Mouse (Mus musculus) CH12.LX (cell line): ENCODE results near the gene Fam173a. TPM values are rescaled to one million over a fixed set of nuclear protein-coding genes. Genes with fewer than 3 reads are reported as not detected.

ENCODE experiments used
- DNase-seq: peaks from one replicate; pipeline ENCODE4 v3.0.0-alpha.2; 2013; ENCODE audit errors: extremely low read depth
- H3K27ac ChIP-seq: 2 replicates; pipeline ENCODE4 v1.5.1; 2012; ENCODE audit warnings: low read depth, mild to moderate bottlenecking, control low read depth, moderate library complexity; ENCODE audit not compliant: insufficient read depth
- H3K27me3 ChIP-seq: replicated peaks from 2 replicates; pipeline ENCODE3; 2012; ENCODE audit warnings: inconsistent platforms
- H3K36me3 ChIP-seq, 2 experiments: replicated peaks in 1 of 2; 2 replicates each; pipeline versions ENCODE3 to v1.6.1; 2012; ENCODE audit warnings: inconsistent platforms in 1 of 2, low read length in 1 of 2, mild to moderate bottlenecking in 1 of 2, mixed read lengths in 1 of 2, moderate library complexity in 1 of 2; ENCODE audit not compliant: control insufficient read depth in 1 of 2, insufficient read depth in 1 of 2
- H3K4me1 ChIP-seq, 2 experiments: 2 replicates each; pipeline ENCODE4 v1.6.1; 2012; ENCODE audit warnings: inconsistent platforms in 1 of 2, moderate library complexity in 1 of 2; ENCODE audit not compliant: insufficient read depth in 2 of 2, control insufficient read depth in 1 of 2
- H3K4me2 ChIP-seq: 2 replicates; pipeline ENCODE4 v1.6.1; 2012; ENCODE audit warnings: low read depth, mild to moderate bottlenecking, control low read depth; ENCODE audit not compliant: poor library complexity, insufficient read depth, severe bottlenecking
- H3K4me3 ChIP-seq, 3 experiments: fragments of 150-350 bp in 1 of 3; sonication (generic) in 1 of 3; replicated peaks in 1 of 3; 2 replicates each; pipeline versions ENCODE3 to v1.5.1; 2011 to 2012; ENCODE audit warnings: low read depth in 2 of 3, low read length in 2 of 3, mild to moderate bottlenecking in 2 of 3, moderate library complexity in 2 of 3, control low read depth in 1 of 3, improper control_type of control experiment in 1 of 3, inconsistent platforms in 1 of 3, mixed read lengths in 1 of 3; ENCODE audit not compliant: poor library complexity in 1 of 3
- H3K79me2 ChIP-seq: replicated peaks from 2 replicates; pipeline ENCODE4 v1.6.1; 2012; ENCODE audit warnings: mild to moderate bottlenecking, moderate library complexity; ENCODE audit not compliant: control insufficient read depth, poor library complexity, insufficient read depth, severe bottlenecking; ENCODE audit errors: extremely low read depth
- H3K9ac ChIP-seq: 2 replicates; pipeline ENCODE4 v1.6.1; 2012; ENCODE audit warnings: low read depth, mild to moderate bottlenecking, control low read depth, moderate library complexity; ENCODE audit not compliant: insufficient read depth
- H3K9me3 ChIP-seq: replicated peaks from 2 replicates; pipeline ENCODE3; 2012; ENCODE audit warnings: low read length, inconsistent platforms, mixed read lengths
- CHD1 ChIP-seq: IDR thresholded peaks from 2 replicates; pipeline ENCODE4 v1.6.1; 2012; ENCODE audit warnings: low read depth, low read length, improper control_type of control experiment, inconsistent platforms
- CTCF ChIP-seq, 2 experiments: IDR thresholded peaks in 1 of 2; conservative IDR thresholded peaks in 1 of 2; 2 replicates each; pipeline ENCODE4 v1.5.1; 2011 to 2012; ENCODE audit warnings: low read depth in 2 of 2, low read length in 2 of 2, improper control_type of control experiment in 1 of 2, inconsistent platforms in 1 of 2, mild to moderate bottlenecking in 1 of 2, moderate library complexity in 1 of 2
- E2F4 ChIP-seq: IDR thresholded peaks from 2 replicates; pipeline ENCODE4 v1.6.1; 2011; ENCODE audit warnings: low read depth, low read length, improper control_type of control experiment; ENCODE audit not compliant: insufficient replicate concordance
- ETS1 ChIP-seq: conservative IDR thresholded peaks from 2 replicates; pipeline ENCODE4 v1.6.1; 2012; ENCODE audit warnings: low read depth, mild to moderate bottlenecking, inconsistent platforms, low read length, improper control_type of control experiment, moderate library complexity
- GABPA ChIP-seq: IDR thresholded peaks from 2 replicates; pipeline ENCODE4 v1.6.1; 2012; ENCODE audit warnings: low read depth, low read length, improper control_type of control experiment, inconsistent platforms; ENCODE audit not compliant: insufficient replicate concordance
- HCFC1 ChIP-seq: IDR thresholded peaks from 2 replicates; pipeline ENCODE4 v1.6.1; 2012; ENCODE audit warnings: low read depth, mild to moderate bottlenecking, inconsistent platforms, low read length, improper control_type of control experiment
- JUN ChIP-seq: IDR thresholded peaks from 2 replicates; pipeline ENCODE4 v1.6.1; 2011; ENCODE audit warnings: low read depth, mild to moderate bottlenecking, low read length, improper control_type of control experiment, moderate library complexity; ENCODE audit not compliant: insufficient read depth
- JUND ChIP-seq: conservative IDR thresholded peaks from 2 replicates; pipeline ENCODE4 v1.6.1; 2011; ENCODE audit warnings: low read depth, low read length, improper control_type of control experiment
- KAT2A ChIP-seq: IDR thresholded peaks from 2 replicates; pipeline ENCODE4 v1.6.1; 2012; ENCODE audit warnings: low read length, improper control_type of control experiment, inconsistent platforms; ENCODE audit not compliant: insufficient replicate concordance
- MAZ ChIP-seq: IDR thresholded peaks from 2 replicates; pipeline ENCODE4 v1.6.1; 2012; ENCODE audit warnings: low read depth, mild to moderate bottlenecking, inconsistent platforms, low read length, improper control_type of control experiment, moderate library complexity
- MEF2A ChIP-seq: IDR thresholded peaks from 2 replicates; pipeline ENCODE4 v1.6.1; 2014; ENCODE audit warnings: low read depth, mild to moderate bottlenecking, inconsistent platforms, low read length, improper control_type of control experiment, borderline replicate concordance
- MXI1 ChIP-seq: IDR thresholded peaks from 2 replicates; pipeline ENCODE4 v1.6.1; 2011; ENCODE audit warnings: mild to moderate bottlenecking, low read depth, low read length, improper control_type of control experiment
- PAX5 ChIP-seq: IDR thresholded peaks from 2 replicates; pipeline ENCODE4 v1.6.1; 2012; ENCODE audit warnings: low read length, inconsistent platforms, mixed read lengths
- POLR2A ChIP-seq: IDR thresholded peaks from 2 replicates; pipeline ENCODE4 v1.6.1; 2011; ENCODE audit warnings: low read depth, mild to moderate bottlenecking, improper control_type of control experiment, low read length
- POLR2AphosphoS2 ChIP-seq: IDR thresholded peaks from 2 replicates; pipeline ENCODE4 v1.6.1; 2011; ENCODE audit warnings: low read depth, low read length, improper control_type of control experiment
- RAD21 ChIP-seq: IDR thresholded peaks from 2 replicates; pipeline ENCODE4 v1.6.1; 2011; ENCODE audit warnings: low read depth, mild to moderate bottlenecking, low read length, improper control_type of control experiment, moderate library complexity
- RCOR1 ChIP-seq: conservative IDR thresholded peaks from 2 replicates; pipeline ENCODE4 v1.6.1; 2012; ENCODE audit warnings: low read depth, mild to moderate bottlenecking, inconsistent platforms, low read length, improper control_type of control experiment
- TCF12 ChIP-seq: IDR thresholded peaks from 2 replicates; pipeline ENCODE4 v1.6.1; 2014; ENCODE audit warnings: low read depth, mild to moderate bottlenecking, inconsistent platforms, low read length, improper control_type of control experiment
- ZC3H11A ChIP-seq: IDR thresholded peaks from 2 replicates; pipeline ENCODE4 v1.6.1; 2012; ENCODE audit warnings: low read depth, mild to moderate bottlenecking, inconsistent platforms, low read length, improper control_type of control experiment
- ZMIZ1 ChIP-seq: IDR thresholded peaks from 2 replicates; pipeline ENCODE4 v1.6.1; 2012; ENCODE audit warnings: low read depth, mild to moderate bottlenecking, inconsistent platforms, low read length, improper control_type of control experiment
- ZNF384 ChIP-seq: IDR thresholded peaks from 2 replicates; pipeline ENCODE4 v1.6.1; 2012; ENCODE audit warnings: low read depth, low read length, improper control_type of control experiment, inconsistent platforms
- dilution Hi-C: fragments of 300-500 bp; cut with MboI; formaldehyde crosslinking; loops from 2 replicates; pipeline ENCODE4 v1.14.3; 2020; ENCODE audit warnings: low sequenced_read_pairs; ENCODE audit not compliant: extremely low pct_unique_long_range_greater_than_20kb, extremely low pct_ligation_motif_present
- in situ Hi-C: fragments of 300-500 bp; cut with MboI; formaldehyde crosslinking; loops from 3 replicates; pipeline ENCODE4 v1.14.3; 2019; ENCODE audit warnings: low sequenced_read_pairs, low pct_ligation_motif_present, low pct_unique_long_range_greater_than_20kb, mixed read lengths
- polyA plus RNA-seq: library from polyadenylated mRNA; unstranded; fragments of >175 nt; gene quantifications from 2 replicates; pipeline ENCODE4 v1.2.1, GENCODE M21; 2012; ENCODE audit warnings: low read depth; ENCODE audit not compliant: insufficient read length
- total RNA-seq, 2 experiments: library from RNA; depleted of rRNA; stranded (reverse); fragments of 300-350 nt in 1 of 2; fragments of >200 nt in 1 of 2; gene quantifications; 2 replicates each; pipeline ENCODE4 v1.2.3; 2012 to 2014

Gene Fam173a
- total and polyA plus RNA-seq, 3 experiments: 25.5 to 68.3 (median 25.5) TPM

GRCm38 (mm10) chr17:25783861-25784574, 8.7 kb downstream of the Fam173a start:
- H3K9ac ChIP-seq: no peak overlapping the region
- TF ChIP-seq E2F4: no peak
- TF ChIP-seq, all 38 proteins: peak for 0
- in situ Hi-C loops: no loop called here
- Histone ChIP-seq H3K36me3 (peaks cover 64 to 81% of the 10 kb centered on the region in 2 experiments), H3K4me1 (peaks cover 7 to 16% of the 10 kb centered on the region in 2 experiments), H3K4me3 (no peak overlapping the region), H3K9me3 (no peaks in the 10 kb centered on the region), H3K27me3 (no peaks in the 10 kb centered on the region), H3K4me2 (peak overlapping the region; percentile 46; the same call in 1 of the 2 replicates), H3K79me2 (no peaks in the 10 kb centered on the region), H3K27ac (no peak overlapping the region)
- dilution Hi-C loops: no loop called here
- DNase-seq: no peak

DNA sequence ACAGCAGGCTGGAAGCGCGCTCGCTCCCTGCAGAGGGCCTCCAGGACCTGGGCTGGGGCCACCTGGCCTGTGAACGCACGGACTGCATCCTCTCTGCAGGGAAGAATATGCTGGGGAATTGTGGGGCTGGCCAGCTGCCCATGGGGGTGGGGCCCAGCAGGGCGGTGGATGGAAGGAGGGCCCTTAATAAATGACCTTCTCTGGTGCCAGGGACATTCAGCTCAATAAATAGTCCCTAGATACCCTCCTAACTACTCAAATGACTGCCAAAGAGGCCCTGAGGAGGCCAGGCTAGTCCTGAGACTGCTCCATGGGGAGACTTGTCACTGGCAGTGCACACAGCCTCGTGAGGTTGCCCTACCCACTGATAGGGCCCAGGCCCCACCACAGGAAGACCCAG, 9.6 kb downstream of the Fam173a start:
- dilution Hi-C loops: no loop called here
- Histone ChIP-seq H3K4me1 (peaks cover 11 to 16% of the 10 kb centered on the region in 2 experiments), H3K27ac (no peak overlapping the region), H3K9ac (no peak overlapping the region), H3K27me3 (no peaks in the 10 kb centered on the region), H3K4me3 (no peak overlapping the region), H3K79me2 (no peaks in the 10 kb centered on the region), H3K4me2 (no peak overlapping the region), H3K9me3 (no peaks in the 10 kb centered on the region), H3K36me3 (peaks cover 66 to 83% of the 10 kb centered on the region in 2 experiments)
- in situ Hi-C loops: no loop called here
- DNase-seq: no peak
- no peak for TF ChIP-seq GABPA
- 0 out of 2 replicates have a peak, but pooled peaks have one; percentile 18 for TF ChIP-seq ZMIZ1

- no peak for TF ChIP-seq KAT2A
- TF ChIP-seq HCFC1: no peak
- TF ChIP-seq JUN: no peak
- no peak for TF ChIP-seq ETS1
- no peak for TF ChIP-seq ZNF384
- no peak for TF ChIP-seq MXI1
- no peak for TF ChIP-seq MAZ
- no peak for TF ChIP-seq PAX5
- TF ChIP-seq ZC3H11A: no peak
- no peak for TF ChIP-seq RCOR1
- TF ChIP-seq RAD21: no peak
- no peak for TF ChIP-seq E2F4
- no peak for TF ChIP-seq MEF2A
- TF ChIP-seq POLR2AphosphoS2: no peak
- no peak for TF ChIP-seq CTCF (conservative IDR thresholded peaks at IDR 0.05 in 1 of 2, IDR thresholded peaks at IDR 0.05 in 1 of 2; ENCODE audit: low read depth in 2 of 2, low read length in 2 of 2)
- no peak for TF ChIP-seq POLR2A
- no peak for TF ChIP-seq CHD1
- no peak for TF ChIP-seq JUND
- TF ChIP-seq TCF12: no peak
- TF ChIP-seq, all 38 proteins: peak for 0
- Histone ChIP-seq H3K4me3 (no peak overlapping the region), H3K79me2 (no peaks in the 10 kb centered on the region), H3K36me3 (peaks cover 73 to 79% of the 10 kb centered on the region in 2 experiments), H3K27me3 (no peaks in the 10 kb centered on the region), H3K27ac (no peak overlapping the region), H3K4me1 (peaks cover 11 to 16% of the 10 kb centered on the region in 2 experiments), H3K9ac (no peak overlapping the region), H3K9me3 (no peaks in the 10 kb centered on the region), H3K4me2 (no peak overlapping the region)
- DNase-seq: no peak
- dilution Hi-C loops: no loop called here
- in situ Hi-C loops: no loop called here
These were observed 11.4 kb downstream of the Fam173a start for GRCm38 (mm10) chr17:25781339-25781738.
